Mouse (Mus musculus) cerebellum, postnatal 36 days (tissue): ENCODE data around the gene Acap1.

Experiments
- DNase-seq, 2 experiments: peaks; one replicate each; pipeline ENCODE4 v3.0.0; 2021 to 2022; ENCODE audit warnings: mixed read lengths in 2 of 2

The Acap1 gene

DNA sequence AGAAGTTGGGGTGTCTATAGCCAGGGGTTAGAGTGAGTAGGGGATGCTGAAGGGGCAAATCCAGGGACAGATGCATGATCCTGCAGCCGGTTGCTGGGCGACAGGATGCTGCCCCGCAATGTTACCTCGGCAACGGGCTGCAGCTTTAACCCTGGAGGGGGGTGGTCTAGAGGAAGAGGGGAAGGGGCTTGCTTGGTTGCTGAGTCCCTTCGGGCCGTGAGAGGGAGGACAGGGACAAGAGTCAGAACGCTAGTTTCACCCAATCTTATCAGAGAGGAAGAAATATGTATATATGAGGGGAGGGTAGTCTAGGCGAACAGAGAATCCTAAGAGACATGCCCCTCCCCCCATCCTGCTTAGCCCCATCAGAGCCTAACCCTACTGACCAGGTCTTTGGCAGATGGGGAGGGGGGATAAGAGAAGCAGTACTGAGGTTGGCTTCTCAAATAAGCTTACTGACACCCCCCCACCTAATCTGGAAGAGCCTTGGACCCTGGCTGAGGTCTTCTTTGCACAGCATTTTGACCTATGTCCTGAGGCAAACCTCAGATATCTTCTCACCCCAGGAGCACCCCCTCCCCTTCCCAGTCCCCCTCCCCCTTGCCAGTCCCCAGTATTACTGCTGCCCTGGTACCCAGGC is 59.9 kb downstream of the Acap1 start:
- DNase-seq, result no peak

DNA sequence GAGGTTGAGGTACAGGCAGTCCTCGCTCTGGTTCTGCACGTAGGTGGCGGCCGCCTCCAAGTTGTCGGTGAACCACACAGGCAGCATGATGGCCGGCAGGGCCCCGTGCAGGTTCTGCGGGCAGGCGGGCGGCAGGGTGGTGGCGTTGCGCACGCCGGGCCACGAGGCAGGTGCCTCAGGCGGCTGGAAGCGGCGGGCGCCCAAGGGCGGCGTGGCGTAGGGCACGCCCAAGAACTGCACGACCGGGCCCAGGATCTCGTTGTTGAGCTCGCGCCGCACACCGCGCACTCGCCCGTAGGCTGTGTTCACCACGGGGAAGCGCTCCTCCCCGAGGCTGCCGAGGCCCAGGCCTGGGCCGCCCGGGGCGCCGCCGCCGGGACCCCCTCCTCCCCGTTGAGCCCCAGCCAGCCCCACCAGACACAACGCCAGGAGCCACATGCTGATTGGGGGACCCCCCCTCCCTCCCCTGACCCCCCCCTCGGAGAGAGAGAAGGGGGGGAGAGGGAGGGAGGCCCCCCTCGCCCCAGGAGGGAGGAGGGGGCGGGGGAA is 61.3 kb downstream of the Acap1 start:
- peak; percentile 35 to 36 for DNase-seq

DNA sequence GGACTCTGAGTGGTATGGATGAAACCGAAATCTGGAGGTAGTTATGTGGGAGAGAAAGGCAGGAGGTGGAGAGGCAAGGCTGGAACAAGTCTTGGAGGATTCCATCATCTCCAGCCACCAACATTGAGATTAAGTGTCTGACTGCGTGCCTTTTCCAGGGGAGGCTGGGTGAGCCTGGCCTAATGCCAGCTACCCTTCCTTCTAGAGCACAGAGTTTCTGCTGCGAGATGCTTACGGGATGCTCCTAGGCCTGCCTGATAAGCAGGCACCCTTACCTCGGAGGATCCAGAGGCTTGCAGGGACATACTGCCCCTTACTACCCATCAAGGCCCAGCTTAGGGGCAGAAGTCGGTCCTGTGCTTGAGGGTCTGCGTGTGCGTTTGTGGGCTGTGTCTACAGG is 61.8 kb downstream of the Acap1 start:
- no peak for DNase-seq
